Mouse (Mus musculus): ENCODE data around the gene Nkx2-4. TPM values are rescaled to one million over a fixed set of nuclear protein-coding genes. Genes with fewer than 3 reads are reported as not detected.

Gene Nkx2-4
- polyA plus RNA-seq, 1 experiment from 2014 or later = not detected

DNA sequence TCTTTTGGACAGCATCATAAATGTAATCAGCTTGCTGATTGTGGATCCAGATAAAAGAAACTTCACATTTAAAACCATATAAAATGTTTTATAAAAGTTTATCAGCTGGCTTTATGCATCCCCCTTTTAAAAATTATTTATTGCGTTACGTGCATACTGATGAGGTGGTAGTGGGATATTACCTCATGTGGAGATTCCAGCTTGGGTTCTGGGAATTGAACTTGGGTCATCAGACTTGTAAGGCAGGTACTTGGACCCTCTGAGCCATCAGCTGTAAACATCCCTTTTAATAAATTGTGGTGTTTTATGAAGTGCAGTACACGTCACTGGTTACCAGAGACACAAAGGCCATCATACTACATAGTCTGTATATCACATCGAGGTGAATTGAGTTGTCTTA lies 10.8 kb downstream of the Nkx2-4 start:
- Histone ChIP-seq H3K4me3 (ENCODE audit: low read depth, low read length) (no peak overlapping the region), H3K9ac (replicated peaks; ENCODE audit: low read depth, low read length) (no peak overlapping the region), H3K9me3 (ENCODE audit: control insufficient read depth, low read length) (no peaks in the 10 kb centered on the region), H3K36me3 (ENCODE audit: control insufficient read depth, insufficient read depth, low read length) (peaks cover 15% of the 10 kb centered on the region), H3K4me1 (ENCODE audit: control insufficient read depth, insufficient read depth, low read length) (no peaks in the 10 kb centered on the region), H3K27me3 (ENCODE audit: control insufficient read depth, insufficient read depth, low read length) (peaks cover 4% of the 10 kb centered on the region; the same call in 1 of the 2 replicates), H3K27ac (ENCODE audit: low read depth, low read length) (no peak overlapping the region), H3K4me2 (ENCODE audit: low read depth, low read length) (no peak overlapping the region)
- WGBS = 88% methylated on average over 4 of the region's 4 CpGs
- no peak for ATAC-seq (ENCODE audit: low read depth)

DNA sequence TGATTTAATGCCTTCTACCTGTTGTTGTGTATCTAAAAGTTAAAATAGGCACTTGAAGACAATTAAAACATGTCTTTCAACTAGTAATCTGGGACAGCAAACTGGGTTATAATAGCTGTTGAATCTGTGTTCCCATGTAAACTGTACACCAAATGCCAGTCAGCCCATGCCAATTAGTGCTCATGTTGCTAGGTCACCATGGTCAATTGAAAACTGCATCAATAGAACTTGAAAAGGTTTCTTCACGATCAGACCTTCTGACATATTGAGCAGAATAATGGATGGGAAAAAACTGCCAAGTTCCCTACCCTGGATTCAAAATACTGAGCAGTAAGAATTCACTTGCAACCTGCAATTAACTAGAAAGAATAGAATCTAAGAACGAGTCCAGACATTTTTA lies 11.3 kb downstream of the Nkx2-4 start:
- H3K36me3 ChIP-seq (ENCODE audit: control insufficient read depth, insufficient read depth, low read length) = peaks cover 17% of the 10 kb centered on the region
- no peaks in the 10 kb centered on the region for H3K4me1 ChIP-seq (ENCODE audit: control insufficient read depth, insufficient read depth, low read length)
- 45% methylated on average over 2 of the region's 2 CpGs for WGBS
- no peaks in the 10 kb centered on the region for H3K9me3 ChIP-seq (ENCODE audit: control insufficient read depth, low read length)
- no peak overlapping the region for H3K27ac ChIP-seq (ENCODE audit: low read depth, low read length)
- ATAC-seq (ENCODE audit: low read depth) = no peak
- peaks cover 1% of the 10 kb centered on the region; the same call in 1 of the 2 replicates for H3K27me3 ChIP-seq (ENCODE audit: control insufficient read depth, insufficient read depth, low read length)
- H3K9ac ChIP-seq (replicated peaks; ENCODE audit: low read depth, low read length) = no peak overlapping the region
- no peak overlapping the region for H3K4me2 ChIP-seq (ENCODE audit: low read depth, low read length)
- no peak overlapping the region for H3K4me3 ChIP-seq (ENCODE audit: low read depth, low read length)

DNA sequence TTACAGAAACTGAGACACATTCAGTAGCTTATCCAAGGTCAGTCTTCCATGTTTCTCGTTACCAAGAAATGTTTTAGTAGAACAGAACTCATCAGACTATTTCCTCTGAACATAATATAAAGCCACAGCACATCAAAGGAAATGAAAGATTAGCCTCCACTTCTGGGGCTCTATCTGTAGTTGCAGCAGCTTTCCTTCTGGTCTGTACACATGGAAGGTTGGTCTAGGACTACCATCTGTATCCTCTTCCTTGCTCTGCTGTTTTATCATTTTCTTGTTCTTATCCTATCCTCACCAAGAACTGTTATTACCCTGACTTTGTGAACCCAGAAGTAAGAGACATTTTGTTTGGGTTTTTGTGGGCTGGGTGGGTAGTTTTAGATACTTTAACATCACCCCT lies 14.9 kb downstream of the Nkx2-4 start:
- no peak for ATAC-seq (ENCODE audit: low read depth)
- H3K27me3 ChIP-seq (ENCODE audit: control insufficient read depth, insufficient read depth, low read length) = no peaks in the 10 kb centered on the region
- H3K9ac ChIP-seq (replicated peaks; ENCODE audit: low read depth, low read length) = no peak overlapping the region
- peaks cover 21% of the 10 kb centered on the region for H3K36me3 ChIP-seq (ENCODE audit: control insufficient read depth, insufficient read depth, low read length)
- H3K4me2 ChIP-seq (ENCODE audit: low read depth, low read length) = no peak overlapping the region
- 96% methylated on average over 1 of the region's 1 CpGs for WGBS
- no peaks in the 10 kb centered on the region for H3K9me3 ChIP-seq (ENCODE audit: control insufficient read depth, low read length)
- no peaks in the 10 kb centered on the region for H3K4me1 ChIP-seq (ENCODE audit: control insufficient read depth, insufficient read depth, low read length)
- no peak overlapping the region for H3K27ac ChIP-seq (ENCODE audit: low read depth, low read length)
- no peak overlapping the region for H3K4me3 ChIP-seq (ENCODE audit: low read depth, low read length)

DNA sequence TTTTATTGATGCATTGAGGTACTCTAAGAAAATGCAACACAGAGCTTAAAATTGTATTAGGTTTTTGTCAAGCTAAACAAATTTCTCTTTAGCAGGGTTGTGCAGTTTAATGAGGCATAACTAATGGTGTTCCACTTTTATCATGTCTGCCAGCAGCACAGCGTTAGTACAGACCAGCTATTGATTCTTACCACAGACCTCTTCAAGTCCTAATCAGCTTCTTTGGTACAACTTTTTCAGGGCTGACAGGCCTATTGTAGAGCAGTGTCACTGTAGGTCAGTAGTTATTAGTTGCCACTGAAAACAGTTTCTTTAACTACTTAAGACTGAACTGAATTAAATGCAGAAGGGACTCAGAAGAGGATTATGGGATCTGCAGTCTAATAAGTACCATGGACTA lies 16.2 kb downstream of the Nkx2-4 start:
- H3K9me3 ChIP-seq (ENCODE audit: control insufficient read depth, low read length) = no peaks in the 10 kb centered on the region
- H3K4me3 ChIP-seq (ENCODE audit: low read depth, low read length) = no peak overlapping the region
- 17% methylated on average over 1 of the region's 1 CpGs for WGBS
- H3K27me3 ChIP-seq (ENCODE audit: control insufficient read depth, insufficient read depth, low read length) = no peaks in the 10 kb centered on the region
- no peaks in the 10 kb centered on the region for H3K4me1 ChIP-seq (ENCODE audit: control insufficient read depth, insufficient read depth, low read length)
- H3K27ac ChIP-seq (ENCODE audit: low read depth, low read length) = no peak overlapping the region
- peaks cover 24% of the 10 kb centered on the region for H3K36me3 ChIP-seq (ENCODE audit: control insufficient read depth, insufficient read depth, low read length)
- H3K9ac ChIP-seq (replicated peaks; ENCODE audit: low read depth, low read length) = no peak overlapping the region
- ATAC-seq (ENCODE audit: low read depth) = no peak
- no peak overlapping the region for H3K4me2 ChIP-seq (ENCODE audit: low read depth, low read length)

DNA sequence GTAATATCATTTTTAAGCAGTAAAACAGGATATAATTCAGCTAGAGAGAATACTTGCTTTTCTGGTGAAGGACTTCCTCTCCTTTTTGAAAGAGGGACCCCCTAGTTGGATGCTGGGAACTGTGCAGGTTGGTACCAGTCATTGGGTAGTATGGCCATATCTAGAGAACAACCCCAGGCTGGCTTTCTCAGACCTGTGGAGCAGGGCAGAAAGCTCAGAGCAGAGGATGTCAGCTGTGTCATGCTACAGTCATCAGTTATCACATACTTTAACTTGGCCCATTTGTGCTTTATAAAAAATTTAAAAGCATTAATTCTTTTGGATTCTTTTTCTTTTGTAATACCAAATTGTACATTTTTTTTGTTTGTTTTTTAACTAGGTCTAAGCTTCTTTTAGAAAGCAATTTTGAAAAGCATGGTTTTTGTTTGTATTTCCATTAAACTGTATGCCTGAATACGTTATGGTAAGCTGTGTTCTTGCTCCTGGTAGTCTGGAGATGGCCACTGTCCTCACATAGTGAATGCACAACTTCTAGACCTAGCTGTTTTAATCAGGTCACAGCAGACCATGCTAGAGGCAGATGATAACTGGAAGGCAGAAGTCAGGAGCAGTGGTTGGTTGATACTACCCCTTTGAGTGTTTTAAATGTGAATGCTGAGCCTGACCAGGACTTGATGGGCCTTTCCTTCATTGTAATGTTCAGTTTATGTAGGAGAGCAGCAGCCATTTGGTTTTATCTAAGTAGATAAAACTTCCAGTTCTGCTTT lies 17.6 kb downstream of the Nkx2-4 start:
- Histone ChIP-seq H3K9me3 (ENCODE audit: control insufficient read depth, low read length) (no peaks in the 10 kb centered on the region), H3K27ac (ENCODE audit: low read depth, low read length) (no peak overlapping the region), H3K9ac (replicated peaks; ENCODE audit: low read depth, low read length) (no peak overlapping the region), H3K4me2 (ENCODE audit: low read depth, low read length) (no peak overlapping the region), H3K4me1 (ENCODE audit: control insufficient read depth, insufficient read depth, low read length) (no peaks in the 10 kb centered on the region), H3K4me3 (ENCODE audit: low read depth, low read length) (no peak overlapping the region), H3K36me3 (ENCODE audit: control insufficient read depth, insufficient read depth, low read length) (peaks cover 25% of the 10 kb centered on the region), H3K27me3 (ENCODE audit: control insufficient read depth, insufficient read depth, low read length) (no peaks in the 10 kb centered on the region)
- 100% methylated on average over 1 of the region's 1 CpGs for WGBS
- ATAC-seq (ENCODE audit: low read depth) = no peak

DNA sequence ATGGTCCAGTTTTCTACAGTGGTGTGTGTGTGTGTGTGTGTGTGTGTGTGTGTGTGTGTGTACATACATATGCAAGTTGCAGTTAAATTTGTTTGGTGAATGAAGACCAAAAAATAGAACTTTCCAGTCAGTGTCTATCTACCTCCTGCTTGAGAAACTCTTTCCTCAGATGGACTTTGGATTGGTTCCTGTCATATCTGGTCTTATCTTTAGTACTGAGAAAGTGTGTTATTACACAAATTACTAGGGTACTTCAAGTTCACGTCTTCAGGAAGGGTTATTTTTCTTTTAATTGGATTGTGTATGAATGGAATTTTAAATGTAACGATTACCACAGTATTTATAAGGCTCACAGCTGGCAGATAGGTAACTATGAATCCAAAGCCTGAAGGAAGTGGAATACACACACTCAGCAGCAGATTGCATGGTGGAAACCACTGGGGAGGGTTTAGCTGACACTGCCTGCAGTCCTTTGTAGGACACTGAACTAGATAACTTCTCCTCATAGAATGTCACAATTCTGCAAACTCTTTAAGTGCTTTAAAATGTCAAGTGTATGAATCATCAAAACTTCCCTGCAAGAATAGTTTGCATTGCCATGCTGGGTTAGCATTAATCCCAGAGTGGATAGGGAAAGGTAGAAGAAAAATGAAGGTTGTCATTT lies 31.9 kb downstream of the Nkx2-4 start:
- H3K4me1 ChIP-seq (ENCODE audit: control insufficient read depth, insufficient read depth, low read length) = no peaks in the 10 kb centered on the region
- H3K4me2 ChIP-seq (ENCODE audit: low read depth, low read length) = no peak overlapping the region
- H3K27me3 ChIP-seq (ENCODE audit: control insufficient read depth, insufficient read depth, low read length) = no peaks in the 10 kb centered on the region
- H3K27ac ChIP-seq (ENCODE audit: low read depth, low read length) = no peak overlapping the region
- no peak overlapping the region for H3K4me3 ChIP-seq (ENCODE audit: low read depth, low read length)
- no peak for ATAC-seq (ENCODE audit: low read depth)
- H3K36me3 ChIP-seq (ENCODE audit: control insufficient read depth, insufficient read depth, low read length) = peaks cover 26% of the 10 kb centered on the region
- no peaks in the 10 kb centered on the region for H3K9me3 ChIP-seq (ENCODE audit: control insufficient read depth, low read length)
- no peak overlapping the region for H3K9ac ChIP-seq (replicated peaks; ENCODE audit: low read depth, low read length)
- 91% methylated on average over 2 of the region's 2 CpGs for WGBS

DNA sequence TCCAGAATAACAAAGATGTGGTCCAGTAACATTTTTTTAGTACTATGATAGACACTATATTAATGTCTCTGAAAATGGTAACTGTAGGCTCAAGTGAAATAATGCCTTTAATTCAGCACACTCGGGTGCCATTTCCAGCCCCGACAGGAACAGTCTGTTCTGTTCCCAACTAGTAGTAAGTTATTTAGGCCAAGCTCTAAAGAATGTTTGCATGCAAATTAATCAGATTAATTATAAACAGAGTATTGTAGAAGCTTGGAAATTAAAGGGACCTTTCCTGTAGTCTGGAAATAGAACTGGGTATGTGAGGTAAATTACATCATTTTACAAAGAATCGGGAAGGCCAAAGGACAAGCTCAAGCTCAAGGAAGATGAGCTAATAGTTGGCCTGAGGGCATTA lies 38.2 kb downstream of the Nkx2-4 start:
- no peak for ATAC-seq (ENCODE audit: low read depth)

DNA sequence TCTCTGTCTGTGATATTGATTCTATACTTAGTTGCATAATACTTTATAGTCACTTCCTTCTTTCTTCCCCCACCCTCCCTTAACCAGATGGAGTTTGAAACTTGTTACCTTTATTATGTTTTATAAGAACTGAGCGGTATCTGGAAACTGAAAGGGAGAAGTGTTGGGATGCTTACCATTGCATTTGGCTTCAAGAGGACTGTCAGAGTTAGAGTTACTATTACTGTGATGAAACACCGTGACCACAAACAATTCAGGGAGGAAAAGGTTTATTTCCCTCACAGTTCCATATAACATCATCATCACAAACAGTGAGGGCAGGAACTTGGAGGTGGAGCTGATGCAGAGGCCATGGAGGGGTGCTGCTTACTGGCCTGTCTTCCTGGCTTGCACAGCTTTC lies 49.4 kb downstream of the Nkx2-4 start:
- H3K9ac ChIP-seq (replicated peaks; ENCODE audit: low read depth, low read length) = no peak overlapping the region
- no peaks in the 10 kb centered on the region for H3K4me1 ChIP-seq (ENCODE audit: control insufficient read depth, insufficient read depth, low read length)
- H3K4me2 ChIP-seq (ENCODE audit: low read depth, low read length) = no peak overlapping the region
- no peaks in the 10 kb centered on the region for H3K27me3 ChIP-seq (ENCODE audit: control insufficient read depth, insufficient read depth, low read length)
- peaks cover 18% of the 10 kb centered on the region for H3K36me3 ChIP-seq (ENCODE audit: control insufficient read depth, insufficient read depth, low read length)
- H3K4me3 ChIP-seq (ENCODE audit: low read depth, low read length) = no peak overlapping the region
- H3K9me3 ChIP-seq (ENCODE audit: control insufficient read depth, low read length) = no peaks in the 10 kb centered on the region
- ATAC-seq (ENCODE audit: low read depth) = no peak
- H3K27ac ChIP-seq (ENCODE audit: low read depth, low read length) = no peak overlapping the region
- 94% methylated on average over 2 of the region's 2 CpGs for WGBS

More for the DNA sequence above, 38.2 kb downstream of the Nkx2-4 start:
- Histone ChIP-seq H3K36me3 (ENCODE audit: control insufficient read depth, insufficient read depth, low read length) (peaks cover 39% of the 10 kb centered on the region), H3K9me3 (ENCODE audit: control insufficient read depth, low read length) (no peaks in the 10 kb centered on the region), H3K4me2 (ENCODE audit: low read depth, low read length) (no peak overlapping the region), H3K27me3 (ENCODE audit: control insufficient read depth, insufficient read depth, low read length) (no peaks in the 10 kb centered on the region), H3K27ac (ENCODE audit: low read depth, low read length) (no peak overlapping the region), H3K4me1 (ENCODE audit: control insufficient read depth, insufficient read depth, low read length) (no peaks in the 10 kb centered on the region), H3K9ac (replicated peaks; ENCODE audit: low read depth, low read length) (no peak overlapping the region), H3K4me3 (ENCODE audit: low read depth, low read length) (no peak overlapping the region)
- 90% methylated on average over 3 of the region's 3 CpGs for WGBS
